Mouse (Mus musculus): ENCODE data around the gene Ptprb.

The Ptprb gene

DNA sequence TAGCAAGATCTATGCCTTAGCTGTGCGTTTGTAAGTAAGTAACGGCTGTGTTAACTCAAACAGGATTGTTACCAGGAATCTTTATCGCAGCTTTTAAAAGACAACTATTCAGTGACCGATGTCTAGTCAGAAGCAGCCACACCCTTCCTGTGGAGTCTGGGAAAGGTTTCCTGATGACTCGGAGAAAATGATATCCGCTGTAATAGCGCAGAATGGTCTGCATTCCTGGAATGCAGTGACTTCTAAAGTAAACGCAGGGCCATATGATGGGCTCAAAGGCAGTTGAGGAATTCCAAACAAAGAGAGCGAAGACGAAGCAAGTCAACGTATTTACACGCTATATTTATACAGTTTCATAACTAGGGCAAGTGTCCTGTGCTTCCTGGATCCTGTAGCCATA, 22.5 kb downstream of the Ptprb start:
- no peak for DNase-seq

DNA sequence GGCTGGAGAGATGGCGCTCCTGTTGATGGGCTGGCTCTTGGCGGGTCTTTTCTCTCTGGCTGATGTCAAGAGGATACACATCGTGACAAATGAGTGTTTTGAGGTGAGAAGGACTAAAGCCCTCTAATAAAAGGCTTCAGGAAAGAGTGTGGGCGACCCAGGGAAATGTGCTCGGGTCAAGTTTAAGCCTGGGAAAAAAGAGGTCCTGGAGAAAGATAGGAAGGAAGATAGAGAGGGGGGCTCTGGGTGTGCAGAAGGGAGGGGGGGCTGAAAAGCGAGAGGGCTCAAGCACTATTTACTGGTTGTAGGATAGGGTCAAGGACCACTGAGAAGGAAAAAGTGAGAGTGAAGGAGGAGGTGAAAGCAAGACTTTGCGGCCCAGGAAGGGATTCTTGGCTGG, 25.5 kb downstream of the Ptprb start:
- DNase-seq: no peak

DNA sequence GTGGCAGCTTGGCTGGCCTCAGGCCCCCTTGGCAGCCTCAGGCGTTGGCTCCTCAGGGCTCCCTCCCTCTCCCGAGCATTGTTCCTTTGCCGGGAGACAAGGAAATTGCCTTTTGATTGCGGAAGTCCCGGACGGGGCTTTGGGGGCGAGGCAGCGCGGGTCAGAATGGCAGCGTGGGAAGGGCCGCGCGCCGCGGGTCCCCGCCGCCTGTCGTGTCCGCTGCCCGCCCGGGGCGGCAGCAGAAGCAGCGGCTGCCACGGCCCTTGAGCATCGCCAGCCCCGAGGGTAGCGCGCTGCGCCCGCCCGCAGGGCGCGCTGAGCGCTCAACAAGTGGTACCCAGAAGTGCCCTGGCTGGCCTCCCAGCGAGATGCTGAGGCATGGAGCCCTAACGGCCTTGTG, 25.9 kb downstream of the Ptprb start:
- no peak for DNase-seq

DNA sequence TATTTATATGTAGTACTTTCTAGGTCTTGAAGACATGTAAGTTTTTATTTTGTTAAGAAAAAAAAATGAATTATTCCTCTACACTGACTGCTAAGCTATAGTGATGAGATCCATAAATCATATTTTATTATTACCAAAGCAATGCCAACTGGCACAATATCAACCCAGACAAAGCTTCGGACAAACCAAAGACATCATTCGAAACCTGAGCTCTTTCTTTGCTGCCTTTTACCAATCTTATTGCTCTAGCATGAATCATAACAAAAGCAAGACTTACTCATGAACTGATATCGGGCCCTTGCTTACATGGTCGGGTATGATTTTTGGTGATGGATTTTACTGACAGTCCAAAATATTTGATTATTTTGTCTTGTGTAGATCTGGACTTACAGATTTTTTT, 29.0 kb downstream of the Ptprb start:
- no peak for DNase-seq

DNA sequence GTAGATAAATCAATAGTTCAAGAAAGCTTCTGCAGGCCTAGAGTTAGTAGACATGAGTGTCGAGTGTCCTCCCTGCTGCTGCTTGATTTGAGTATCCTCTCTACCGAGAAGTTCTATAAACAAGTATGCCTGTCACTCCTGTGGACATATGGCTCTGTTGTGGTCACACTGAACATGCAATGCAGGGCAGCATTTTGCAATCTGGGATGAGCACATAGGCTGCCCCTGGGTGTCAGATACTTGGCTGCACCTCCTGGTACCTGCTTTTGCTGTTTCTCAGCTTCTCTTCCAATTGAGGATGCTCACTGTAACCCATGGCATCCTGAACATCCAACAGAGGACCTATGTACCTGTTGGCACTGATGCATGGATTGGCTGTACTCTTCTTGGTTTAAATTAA, 34.1 kb downstream of the Ptprb start:
- DNase-seq: no peak

DNA sequence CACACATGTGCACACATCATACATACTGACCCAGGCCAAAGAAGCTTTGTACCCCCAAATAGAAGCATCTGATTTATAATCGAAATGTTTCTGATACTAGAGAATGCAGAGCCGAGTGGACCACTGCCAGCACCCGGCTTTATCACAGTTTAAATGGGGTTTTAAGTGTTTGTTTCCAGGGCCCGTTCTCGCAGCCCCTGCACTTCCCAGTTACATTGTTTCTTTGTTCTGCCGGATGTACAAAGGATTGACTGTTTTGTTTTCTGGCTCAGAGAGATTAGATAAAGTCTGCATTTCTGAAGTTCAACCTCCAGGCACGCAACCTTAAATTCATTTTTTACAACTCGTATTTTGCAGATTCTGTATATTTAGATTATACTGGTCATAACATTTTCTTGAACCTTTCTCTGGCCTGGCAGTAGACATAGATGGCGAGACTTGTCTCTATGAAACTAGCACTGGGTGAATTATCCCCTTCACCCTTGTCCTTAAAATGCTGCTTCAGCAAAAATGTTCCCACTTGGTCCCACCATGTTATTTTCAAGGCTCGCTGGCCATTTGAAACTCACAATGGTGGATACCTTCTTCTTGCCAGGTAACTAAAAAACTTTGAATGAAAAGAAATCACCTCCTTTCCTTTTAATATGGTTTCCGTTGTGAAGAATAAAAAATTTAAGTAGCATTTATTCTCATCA, 35.3 kb downstream of the Ptprb start:
- no peak for DNase-seq

DNA sequence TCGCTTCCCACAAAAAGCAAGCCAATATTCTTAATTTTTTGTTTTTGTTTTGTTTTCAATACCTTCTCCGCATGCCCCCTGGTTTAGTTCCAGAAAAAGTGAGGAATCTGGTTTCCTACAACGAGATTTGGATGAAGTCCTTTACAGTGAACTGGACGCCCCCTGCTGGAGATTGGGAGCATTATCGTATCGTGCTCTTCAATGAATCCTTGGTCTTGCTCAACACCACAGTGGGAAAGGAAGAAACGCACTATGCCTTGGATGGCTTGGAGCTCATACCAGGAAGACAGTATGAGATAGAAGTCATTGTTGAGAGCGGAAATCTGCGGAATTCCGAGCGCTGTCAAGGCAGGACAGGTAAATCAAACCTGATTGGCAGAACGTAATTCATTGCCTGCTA, 43.9 kb downstream of the Ptprb start:
- DNase-seq: peak; percentile 60

DNA sequence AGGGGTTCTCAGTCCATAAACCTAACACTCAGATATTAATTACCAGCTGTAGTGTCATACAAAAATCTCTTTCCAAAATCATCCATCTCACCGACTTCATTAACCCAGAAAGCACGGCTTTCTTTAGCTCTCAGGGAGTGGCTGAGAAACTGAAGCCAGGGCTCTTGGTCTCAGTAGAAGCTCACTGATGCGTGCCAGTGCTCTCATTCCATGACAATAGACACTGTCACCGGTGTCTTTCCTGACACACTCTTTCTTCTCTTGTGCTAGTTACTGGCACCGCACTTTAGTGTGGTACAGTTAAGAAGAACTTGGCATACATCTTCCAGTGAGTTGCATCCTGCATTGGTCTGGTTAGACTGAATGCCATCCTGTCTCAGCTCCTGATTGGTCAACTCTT, 53.8 kb downstream of the Ptprb start:
- DNase-seq: no peak

DNA sequence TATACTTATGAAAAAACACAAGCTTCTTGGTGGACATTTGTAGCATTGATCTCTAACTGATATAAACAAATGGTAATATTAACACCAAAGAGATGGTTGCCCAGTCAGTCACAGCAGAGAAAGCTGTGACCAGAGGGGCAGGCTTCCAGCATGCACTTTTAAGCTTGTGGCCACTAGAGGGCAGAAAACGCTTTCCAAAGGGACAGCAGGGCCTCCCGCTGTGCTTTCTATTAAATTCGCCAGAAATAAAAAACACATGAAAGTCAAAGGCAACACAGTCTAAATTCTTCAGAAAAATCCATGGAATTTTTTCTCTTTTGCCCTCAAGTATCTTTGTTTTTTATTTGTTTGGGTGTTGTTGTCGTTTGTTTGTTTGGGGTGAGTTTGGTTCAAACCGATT, 55.1 kb downstream of the Ptprb start:
- peak; percentile 81 for DNase-seq

DNA sequence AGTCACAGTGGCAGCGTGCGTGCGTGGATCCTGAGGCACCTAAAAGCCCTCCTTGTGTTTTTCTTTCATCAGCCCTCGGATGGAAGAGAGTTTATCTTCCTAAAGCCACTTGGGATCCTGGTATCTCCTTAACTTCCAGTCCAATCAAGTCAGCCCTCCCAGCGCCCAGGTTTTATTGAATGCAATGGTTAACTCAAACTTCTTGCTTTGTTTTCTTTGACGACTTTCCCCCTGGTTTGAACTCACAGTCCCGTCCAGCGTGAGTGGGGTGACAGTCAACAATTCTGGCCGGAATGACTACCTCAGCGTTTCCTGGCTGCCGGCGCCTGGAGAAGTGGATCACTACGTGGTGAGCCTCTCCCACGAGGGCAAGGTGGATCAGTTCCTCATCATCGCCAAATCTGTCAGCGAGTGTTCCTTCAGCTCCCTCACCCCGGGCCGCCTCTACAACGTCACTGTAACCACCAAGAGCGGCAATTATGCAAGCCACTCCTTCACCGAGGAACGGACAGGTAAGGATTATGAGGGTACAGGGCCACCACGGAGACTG, 55.7 kb downstream of the Ptprb start:
- DNase-seq: peak; percentile 39

DNA sequence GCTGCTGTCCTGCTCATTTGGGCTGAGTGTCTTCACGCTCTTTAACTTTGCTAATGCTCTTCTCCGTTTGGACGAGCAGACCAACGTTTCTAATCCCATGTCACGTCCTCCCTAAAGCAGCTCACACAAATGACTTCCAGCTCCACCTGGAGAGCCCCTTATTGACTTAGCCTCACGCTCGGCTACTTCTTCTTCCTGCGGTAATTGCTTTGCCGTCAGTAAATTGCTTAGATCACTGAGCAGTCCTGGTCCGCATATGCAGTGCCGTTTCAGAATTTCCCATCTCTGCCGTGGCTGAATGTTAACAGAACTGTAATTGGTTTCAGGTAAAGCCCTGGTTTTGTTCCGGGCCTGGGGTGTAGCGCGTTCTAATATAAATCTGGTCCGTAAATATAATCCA, 58.3 kb downstream of the Ptprb start:
- DNase-seq: no peak

DNA sequence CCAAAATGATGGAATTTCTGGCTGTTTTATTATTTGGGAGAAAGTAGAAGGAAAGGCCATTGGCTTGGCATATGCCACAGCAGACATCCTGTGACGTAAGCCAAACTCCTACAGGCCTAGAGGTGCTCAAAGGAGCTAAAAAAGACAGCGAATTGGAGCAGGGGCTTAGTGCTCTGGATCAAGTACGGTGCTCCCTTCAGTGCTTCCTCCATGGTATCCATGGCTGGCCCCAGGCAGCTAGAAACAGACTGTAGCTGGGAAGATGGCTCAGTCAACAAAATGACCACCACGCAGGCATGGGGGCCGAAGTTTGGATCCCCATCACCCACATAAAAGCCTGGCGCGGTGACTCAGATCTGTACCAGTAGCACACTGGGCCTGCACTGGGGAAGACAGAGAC, 58.8 kb downstream of the Ptprb start:
- DNase-seq: no peak

DNA sequence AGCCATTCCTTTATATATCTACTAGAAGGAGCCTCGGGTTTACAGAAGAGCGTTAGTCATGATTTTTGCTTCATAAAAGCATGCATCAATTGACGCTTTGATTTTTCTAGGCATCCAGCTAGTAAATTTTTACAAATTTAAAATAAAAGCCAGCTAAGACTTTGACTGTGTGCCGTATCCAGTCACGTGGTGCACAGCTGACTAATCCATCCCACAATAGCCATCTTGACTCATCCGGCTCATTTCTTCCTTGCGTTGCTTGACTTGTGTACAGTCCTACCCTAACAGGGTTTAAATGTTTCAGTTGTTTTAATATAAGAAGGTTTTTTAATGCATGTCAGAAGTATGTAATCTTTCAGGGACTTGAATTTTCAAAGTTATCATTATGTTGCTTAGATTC, 60.0 kb downstream of the Ptprb start:
- no peak for DNase-seq

DNA sequence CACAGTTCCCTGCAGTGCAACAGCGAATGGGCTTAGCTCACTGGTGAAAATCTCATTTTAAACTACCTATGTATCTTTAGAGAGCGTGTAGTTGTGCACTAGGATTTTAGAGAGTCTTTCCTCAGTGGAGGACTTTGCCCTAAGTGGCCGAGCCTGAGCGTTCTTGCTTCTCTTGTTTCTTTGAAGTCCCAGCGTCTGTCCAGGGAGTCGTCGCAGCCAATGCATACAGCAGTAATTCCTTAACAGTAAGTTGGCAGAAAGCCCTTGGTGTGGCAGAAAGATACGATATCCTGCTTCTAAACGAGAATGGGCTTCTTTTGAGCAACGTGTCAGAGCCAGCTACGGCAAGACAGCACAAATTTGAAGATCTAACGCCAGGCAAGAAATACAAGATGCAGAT, 65.9 kb downstream of the Ptprb start:
- DNase-seq: no peak

DNA sequence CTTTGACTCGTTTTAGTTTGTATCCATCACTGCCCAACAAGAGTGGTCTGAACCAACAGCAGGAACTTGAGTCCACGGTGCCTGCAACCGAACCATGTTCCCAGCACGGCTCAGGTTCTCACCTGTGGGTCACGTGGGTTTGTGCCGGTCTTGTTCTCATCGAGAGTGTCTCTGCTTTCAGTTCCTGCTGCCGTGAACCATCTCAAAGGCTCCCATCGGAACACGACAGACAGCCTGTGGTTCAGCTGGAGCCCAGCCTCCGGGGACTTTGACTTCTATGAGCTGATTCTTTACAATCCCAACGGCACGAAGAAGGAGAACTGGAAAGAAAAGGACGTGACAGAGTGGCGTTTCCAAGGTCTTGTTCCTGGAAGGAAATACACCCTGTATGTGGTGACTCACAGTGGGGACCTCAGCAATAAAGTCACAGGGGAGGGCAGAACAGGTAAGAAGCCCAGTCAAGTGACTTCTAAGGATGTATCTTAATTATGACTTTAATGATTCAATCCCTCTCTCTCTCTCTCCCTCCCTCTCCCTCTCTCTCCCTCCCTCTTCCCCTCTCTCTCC, 71.4 kb downstream of the Ptprb start:
- no peak for DNase-seq

DNA sequence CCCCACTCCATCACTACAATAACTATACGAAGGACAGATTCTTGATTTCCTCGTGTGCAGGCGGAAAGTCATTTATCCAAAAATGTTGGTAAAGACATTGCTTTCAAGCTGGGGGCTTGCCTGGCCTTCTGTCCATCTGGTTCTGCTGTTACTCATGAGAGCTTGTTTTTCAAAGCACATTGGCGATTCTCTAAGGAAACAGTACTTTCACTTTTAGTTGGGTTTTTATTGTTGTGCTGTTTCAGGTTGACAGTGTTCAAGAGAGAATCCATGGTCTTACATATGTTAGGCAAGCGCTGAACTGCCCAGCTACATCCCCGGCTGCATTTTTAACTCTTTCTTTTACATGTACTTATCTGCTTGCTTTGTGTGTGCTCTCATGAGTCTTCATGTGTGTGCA, 73.7 kb downstream of the Ptprb start:
- no peak for DNase-seq

DNA sequence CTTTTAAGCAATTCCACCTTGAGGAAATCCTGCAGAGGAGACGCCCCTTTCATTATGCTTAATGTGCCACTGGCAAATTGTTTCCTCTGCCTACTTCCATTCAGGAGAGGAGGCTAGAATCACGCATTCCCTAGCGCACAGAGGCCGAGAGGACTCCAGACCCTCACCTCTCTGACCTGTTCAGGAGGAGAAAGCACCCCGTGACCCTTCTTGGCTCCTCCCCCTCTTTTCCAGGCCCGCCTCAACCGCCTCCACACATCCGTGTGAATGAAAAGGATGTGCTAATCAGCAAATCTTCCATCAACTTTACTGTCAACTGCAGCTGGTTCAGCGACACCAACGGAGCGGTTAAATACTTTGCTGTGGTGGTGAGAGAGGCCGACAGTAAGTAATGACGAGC, 75.2 kb downstream of the Ptprb start:
- DNase-seq: no peak

DNA sequence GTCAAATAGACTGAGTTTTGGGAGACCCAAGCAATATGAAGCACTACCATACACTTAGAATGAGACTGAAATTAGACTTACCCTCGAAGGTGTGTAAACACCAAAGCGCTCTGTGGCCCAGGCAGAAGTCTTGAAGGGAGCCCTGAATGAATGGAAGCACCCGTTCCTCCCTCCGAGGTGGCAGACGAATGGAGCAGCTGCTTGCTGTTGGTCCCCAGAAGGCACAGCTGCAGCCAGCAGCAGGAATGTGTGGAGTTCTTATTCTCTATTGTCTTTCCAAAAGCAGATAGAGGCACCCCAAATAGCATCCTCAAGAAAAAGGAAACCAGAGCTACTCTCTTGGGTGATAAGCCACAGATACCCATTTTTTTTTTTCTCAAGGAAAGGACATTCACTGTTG, 79.0 kb downstream of the Ptprb start:
- no peak for DNase-seq

DNA sequence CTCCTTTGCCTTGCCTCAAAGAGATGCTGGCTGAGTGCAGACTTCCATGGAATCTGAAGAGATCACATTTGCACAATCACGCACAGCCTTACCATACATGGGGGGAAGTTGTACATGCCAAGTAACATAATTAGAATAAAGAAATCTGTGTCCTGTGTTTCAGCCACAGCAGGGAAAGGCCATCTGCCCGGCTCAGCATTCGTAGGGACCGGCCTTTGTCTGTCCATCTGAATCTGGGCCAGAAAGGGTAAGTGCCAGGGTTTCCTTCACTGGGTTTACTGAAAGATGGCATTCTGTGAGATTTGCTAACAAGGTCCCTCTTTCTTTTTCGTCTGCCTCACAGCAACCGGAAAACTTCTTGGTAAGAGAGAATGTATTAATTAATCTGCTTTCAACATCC, 86.9 kb downstream of the Ptprb start:
- peak; percentile 95 for DNase-seq

DNA sequence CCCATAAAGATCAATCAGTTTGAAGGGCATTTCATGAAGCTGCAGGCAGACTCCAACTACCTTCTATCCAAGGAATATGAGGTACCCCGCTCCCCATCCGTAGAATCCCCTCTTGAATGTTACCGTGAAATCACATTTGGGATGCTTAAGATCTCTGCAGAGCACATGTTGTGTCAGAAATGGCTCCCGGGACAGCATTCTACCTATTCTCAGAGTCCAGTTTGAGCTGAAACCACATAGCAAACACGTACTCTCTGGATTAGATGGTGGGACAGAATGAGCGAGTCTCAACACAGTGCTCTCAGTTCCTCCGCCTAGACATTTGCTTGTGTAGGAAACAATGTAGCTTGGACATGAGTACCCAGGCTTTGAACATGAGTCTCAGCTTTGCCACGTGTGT, 87.3 kb downstream of the Ptprb start:
- DNase-seq: peak; percentile 38

DNA sequence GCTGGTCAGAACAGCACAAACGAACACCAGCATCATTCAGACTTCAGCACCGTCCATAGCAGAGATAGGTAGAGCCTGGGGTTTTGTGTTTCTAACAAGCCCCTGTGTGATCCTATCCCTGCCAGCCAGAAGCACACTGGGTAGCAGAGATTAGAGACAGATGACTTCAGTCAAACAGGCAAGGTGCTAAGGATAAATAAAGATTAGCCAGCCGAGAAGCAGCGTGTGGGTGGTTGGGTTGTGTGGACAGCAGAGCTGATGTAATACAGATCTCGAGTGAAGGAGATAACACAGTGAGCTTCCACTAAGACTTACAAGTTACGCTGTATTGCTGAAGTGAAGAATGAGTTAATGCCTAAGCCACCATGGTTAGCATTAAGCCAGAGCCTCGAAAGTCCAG, 89.4 kb downstream of the Ptprb start:
- DNase-seq: peak; percentile 40

DNA sequence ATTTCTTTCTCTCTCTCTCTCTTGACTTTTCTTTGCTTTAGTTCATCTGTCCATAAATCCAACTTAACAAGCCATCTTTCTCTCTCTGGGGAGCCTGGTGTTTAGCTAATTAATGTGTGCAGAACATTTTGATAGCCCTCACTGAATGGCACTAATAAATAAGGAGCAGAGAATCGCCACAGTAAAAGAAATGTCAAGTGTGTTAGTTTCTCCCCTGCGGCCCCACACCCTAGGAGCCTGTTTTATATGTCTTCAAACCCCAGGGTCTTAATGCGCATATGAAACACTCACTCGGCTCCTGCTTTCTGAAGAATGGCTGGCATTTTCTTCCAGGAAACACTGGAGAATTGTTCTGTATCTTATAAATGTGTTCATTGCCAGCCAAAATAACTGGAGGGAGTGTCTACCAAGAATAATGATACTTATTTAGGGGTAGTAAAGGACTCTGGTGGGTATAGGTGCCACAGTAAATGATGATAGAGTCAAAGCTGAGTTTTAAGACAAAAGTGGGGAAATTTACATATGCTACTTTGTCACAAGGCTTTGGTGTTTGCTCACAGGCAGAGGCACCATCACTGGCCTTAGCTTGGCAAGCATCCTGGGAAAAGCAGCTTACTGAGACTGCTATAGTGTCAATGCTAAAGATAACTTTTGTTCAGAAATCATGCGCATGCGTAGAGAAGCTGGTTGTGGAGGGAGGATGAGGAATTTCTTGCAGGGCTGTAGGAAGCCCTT, 95.8 kb downstream of the Ptprb start:
- DNase-seq: no peak

DNA sequence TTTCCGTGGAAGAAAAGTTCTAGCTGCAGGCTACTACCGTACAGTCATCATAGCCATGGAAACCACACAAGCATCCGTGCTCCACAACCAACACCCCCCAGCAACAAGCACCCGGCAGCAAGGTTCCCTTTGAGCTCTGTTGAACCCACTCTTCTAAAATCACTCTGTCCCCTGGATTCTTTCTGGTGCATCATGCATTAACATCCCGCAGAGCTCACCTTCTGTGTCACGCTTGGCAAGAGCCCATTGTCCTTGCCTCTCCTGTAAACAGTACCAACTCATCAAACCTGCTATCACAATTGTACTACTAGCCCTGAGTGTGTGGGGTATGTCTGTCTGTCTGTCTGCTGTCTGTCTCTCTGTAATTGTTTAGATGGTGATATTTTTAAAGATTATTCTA, 98.8 kb downstream of the Ptprb start:
- DNase-seq: peak; percentile 84

DNA sequence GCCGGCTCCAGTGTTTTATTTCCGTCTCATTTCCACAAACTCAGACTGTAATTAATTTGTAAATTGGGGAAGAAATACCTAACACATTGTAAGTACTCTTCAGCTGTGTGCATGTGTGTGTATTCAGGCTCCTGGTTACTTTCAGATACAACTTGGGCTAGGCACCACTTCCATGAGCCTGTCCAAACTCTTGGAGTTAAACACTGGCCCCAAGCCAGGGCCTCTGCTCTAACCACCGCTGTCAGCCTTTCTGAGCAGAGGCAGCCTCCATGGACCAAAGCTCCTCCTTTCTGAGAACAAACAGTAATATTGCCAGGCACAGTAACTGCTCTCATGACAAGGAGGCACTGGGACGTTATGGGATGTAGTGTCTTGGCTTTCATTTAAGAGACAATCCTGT, 101.5 kb downstream of the Ptprb start:
- DNase-seq: no peak

Data from cerebellum, adult 9-11 months (tissue).